Mouse (Mus musculus): ENCODE results near the gene Cacnb1. TPM values are rescaled to one million over a fixed set of nuclear protein-coding genes. Genes with fewer than 3 reads are reported as not detected.

The Cacnb1 gene
- polyA plus RNA-seq, 1 experiment from 2014 or later = 6.3 TPM

- ATAC-seq (replicated peaks; ENCODE audit: extremely low read depth, insufficient read depth, low FRiP score) = no peak
- Histone ChIP-seq H3K27ac (ENCODE audit: low read length) (no peak overlapping the region), H3K9ac (ENCODE audit: low read length) (no peak overlapping the region), H3K9me3 (replicated peaks; ENCODE audit: control insufficient read depth, low read length) (no peaks in the 10 kb centered on the region), H3K4me3 (ENCODE audit: low read length) (no peak overlapping the region), H3K4me1 (ENCODE audit: control insufficient read depth, insufficient read depth, low read length) (no peaks in the 10 kb centered on the region), H3K27me3 (ENCODE audit: control insufficient read depth, insufficient read depth, low read length) (0 out of 2 replicates have a peak, but pooled peaks cover 2% of the 10 kb centered on the region), H3K4me2 (ENCODE audit: low read depth, low read length) (no peak overlapping the region), H3K36me3 (ENCODE audit: control insufficient read depth, insufficient read depth) (no peaks in the 10 kb centered on the region)
- 60% methylated on average over 4 of the region's 4 CpGs for WGBS
These were observed 22.8 kb upstream of the Cacnb1 start for GRCm38 (mm10) chr11:98045596-98045995.

- no peak overlapping the region for H3K9ac ChIP-seq (ENCODE audit: low read length)
- H3K27ac ChIP-seq (ENCODE audit: low read length) = no peak overlapping the region
- H3K4me3 ChIP-seq (ENCODE audit: low read length) = no peak overlapping the region
- no peaks in the 10 kb centered on the region for H3K36me3 ChIP-seq (ENCODE audit: control insufficient read depth, insufficient read depth)
- WGBS = 50% methylated on average over 5 of the region's 5 CpGs
- no peaks in the 10 kb centered on the region for H3K4me1 ChIP-seq (ENCODE audit: control insufficient read depth, insufficient read depth, low read length)
- H3K4me2 ChIP-seq (ENCODE audit: low read depth, low read length) = no peak overlapping the region
- ATAC-seq (replicated peaks; ENCODE audit: extremely low read depth, insufficient read depth, low FRiP score) = no peak
- no peaks in the 10 kb centered on the region for H3K9me3 ChIP-seq (replicated peaks; ENCODE audit: control insufficient read depth, low read length)
- H3K27me3 ChIP-seq (ENCODE audit: control insufficient read depth, insufficient read depth, low read length) = no peaks in the 10 kb centered on the region
These were observed 21.2 kb upstream of the Cacnb1 start for GRCm38 (mm10) chr11:98044074-98044473.

DNA sequence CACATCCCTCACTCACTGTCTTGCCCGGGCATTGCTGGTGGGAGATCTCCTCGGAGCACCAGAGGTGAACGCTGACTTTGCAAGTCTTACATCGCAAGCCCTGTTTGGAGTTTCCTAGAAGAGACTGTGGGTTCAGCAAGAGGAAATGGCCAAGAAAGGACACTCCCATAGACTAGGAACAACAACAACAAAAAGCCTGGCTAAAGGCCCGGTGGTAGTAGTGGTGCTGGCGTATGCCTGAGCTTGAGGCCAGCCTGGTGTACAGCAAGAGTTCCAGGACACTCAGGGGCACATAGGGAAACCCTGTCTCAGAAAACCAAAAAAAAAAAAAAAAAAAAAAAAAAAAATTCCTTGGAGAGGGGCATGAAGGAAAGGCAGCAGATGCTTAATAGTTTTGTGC lies 19.9 kb upstream of the Cacnb1 start:
- 0 out of 2 replicates have a peak, but pooled peaks cover under 1% of the 10 kb centered on the region for H3K27me3 ChIP-seq (ENCODE audit: control insufficient read depth, insufficient read depth, low read length)
- 65% methylated on average over 6 of the region's 6 CpGs for WGBS
- 0 out of 2 replicates have a peak, but pooled peaks have one; percentile 9 for ATAC-seq (replicated peaks; ENCODE audit: extremely low read depth, insufficient read depth, low FRiP score)
- H3K9me3 ChIP-seq (replicated peaks; ENCODE audit: control insufficient read depth, low read length) = no peaks in the 10 kb centered on the region
- H3K36me3 ChIP-seq (ENCODE audit: control insufficient read depth, insufficient read depth) = no peaks in the 10 kb centered on the region
- no peak overlapping the region for H3K4me3 ChIP-seq (ENCODE audit: low read length)
- H3K4me2 ChIP-seq (ENCODE audit: low read depth, low read length) = no peak overlapping the region
- H3K9ac ChIP-seq (ENCODE audit: low read length) = no peak overlapping the region
- H3K27ac ChIP-seq (ENCODE audit: low read length) = no peak overlapping the region
- H3K4me1 ChIP-seq (ENCODE audit: control insufficient read depth, insufficient read depth, low read length) = no peaks in the 10 kb centered on the region

DNA sequence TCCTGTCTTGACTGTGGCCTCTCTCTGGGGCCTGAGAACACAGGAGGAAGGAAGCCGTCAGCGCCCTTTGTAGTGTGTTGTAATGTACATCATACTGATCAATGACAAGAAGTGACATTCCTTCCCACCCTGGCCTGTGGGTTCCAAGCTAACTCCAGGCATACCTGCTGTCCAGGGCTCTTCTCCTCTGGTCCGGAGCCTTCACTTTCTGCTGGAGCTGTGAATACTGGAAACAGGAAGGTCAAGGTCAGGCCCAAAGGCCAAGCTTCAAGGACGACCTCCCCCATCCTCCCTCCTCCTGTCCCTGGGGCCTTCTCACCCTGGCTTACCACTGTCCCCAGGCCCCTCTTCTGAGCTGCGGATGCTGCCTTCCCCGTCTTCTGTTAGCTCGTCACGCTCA lies 18.1 kb upstream of the Cacnb1 start:
- WGBS = 77% methylated on average over 8 of the region's 8 CpGs
- Histone ChIP-seq H3K27me3 (ENCODE audit: control insufficient read depth, insufficient read depth, low read length) (peaks cover 8% of the 10 kb centered on the region; the same call in 1 of the 2 replicates), H3K4me1 (ENCODE audit: control insufficient read depth, insufficient read depth, low read length) (peaks cover 4% of the 10 kb centered on the region), H3K9ac (ENCODE audit: low read length) (no peak overlapping the region), H3K4me3 (ENCODE audit: low read length) (no peak overlapping the region), H3K4me2 (ENCODE audit: low read depth, low read length) (no peak overlapping the region), H3K27ac (ENCODE audit: low read length) (no peak overlapping the region), H3K36me3 (ENCODE audit: control insufficient read depth, insufficient read depth) (no peaks in the 10 kb centered on the region), H3K9me3 (replicated peaks; ENCODE audit: control insufficient read depth, low read length) (no peaks in the 10 kb centered on the region)
- no peak for ATAC-seq (replicated peaks; ENCODE audit: extremely low read depth, insufficient read depth, low FRiP score)

DNA sequence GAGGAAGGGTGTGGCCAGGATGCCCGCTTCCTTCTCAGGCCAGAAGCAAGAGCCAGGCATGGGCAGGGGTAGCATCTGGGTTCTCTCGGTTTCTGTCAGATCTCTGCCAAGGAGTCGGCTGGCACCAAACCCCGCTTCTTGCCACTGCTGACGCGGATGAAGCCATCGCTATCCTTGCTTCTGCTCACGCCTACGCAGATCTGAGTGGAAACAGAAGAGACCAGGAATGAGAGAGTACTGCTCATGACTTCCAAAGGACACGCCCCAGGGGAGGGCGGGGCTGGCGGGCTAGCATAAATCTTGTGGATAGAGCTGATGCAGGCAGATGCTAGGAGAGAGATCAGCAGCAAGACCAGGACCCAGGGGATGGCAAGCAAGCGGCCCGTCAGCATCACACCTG lies 15.0 kb upstream of the Cacnb1 start:
- WGBS = 55% methylated on average over 14 of the region's 14 CpGs
- Histone ChIP-seq H3K9me3 (replicated peaks; ENCODE audit: control insufficient read depth, low read length) (no peaks in the 10 kb centered on the region), H3K36me3 (ENCODE audit: control insufficient read depth, insufficient read depth) (no peaks in the 10 kb centered on the region), H3K4me3 (ENCODE audit: low read length) (no peak overlapping the region), H3K27ac (ENCODE audit: low read length) (no peak overlapping the region), H3K27me3 (ENCODE audit: control insufficient read depth, insufficient read depth, low read length) (peaks cover 8% of the 10 kb centered on the region; the same call in 1 of the 2 replicates), H3K4me2 (ENCODE audit: low read depth, low read length) (no peak overlapping the region), H3K9ac (ENCODE audit: low read length) (no peak overlapping the region), H3K4me1 (ENCODE audit: control insufficient read depth, insufficient read depth, low read length) (peaks cover 10% of the 10 kb centered on the region)
- ATAC-seq (replicated peaks; ENCODE audit: extremely low read depth, insufficient read depth, low FRiP score) = no peak

DNA sequence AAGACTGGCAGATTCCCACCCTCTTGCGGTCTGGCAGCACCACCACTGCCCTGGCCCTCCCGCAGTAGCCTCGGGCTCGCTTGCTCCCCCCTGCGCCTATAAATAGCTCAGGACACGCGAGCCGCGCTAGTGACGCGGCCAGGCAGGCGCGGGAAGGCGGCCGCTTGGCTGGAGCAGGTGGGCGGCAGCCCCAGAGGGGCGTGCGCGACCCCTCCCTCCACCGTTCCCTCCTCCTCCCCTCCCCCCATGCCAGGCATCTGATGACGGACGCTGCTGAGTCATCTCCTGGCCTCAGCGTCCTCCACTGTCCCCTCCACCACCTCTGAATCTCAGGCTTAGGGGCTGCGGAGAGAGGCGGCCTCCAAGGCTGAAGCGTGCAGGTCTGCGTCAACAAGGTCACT lies 13.1 kb upstream of the Cacnb1 start:
- H3K27ac ChIP-seq (ENCODE audit: low read length) = no peak overlapping the region
- no peaks in the 10 kb centered on the region for H3K36me3 ChIP-seq (ENCODE audit: control insufficient read depth, insufficient read depth)
- under 1% methylated on average over 27 of the region's 27 CpGs for WGBS
- ATAC-seq (replicated peaks; ENCODE audit: extremely low read depth, insufficient read depth, low FRiP score) = peak; percentile 79
- peak overlapping the region; percentile 47 for H3K4me3 ChIP-seq (ENCODE audit: low read length)
- H3K9me3 ChIP-seq (replicated peaks; ENCODE audit: control insufficient read depth, low read length) = no peaks in the 10 kb centered on the region
- H3K4me2 ChIP-seq (ENCODE audit: low read depth, low read length) = peak overlapping the region; percentile 73
- H3K9ac ChIP-seq (ENCODE audit: low read length) = peak overlapping the region; percentile 63
- peaks cover 13% of the 10 kb centered on the region for H3K4me1 ChIP-seq (ENCODE audit: control insufficient read depth, insufficient read depth, low read length)
- H3K27me3 ChIP-seq (ENCODE audit: control insufficient read depth, insufficient read depth, low read length) = peaks cover 8% of the 10 kb centered on the region; the same call in 1 of the 2 replicates

GRCm38 (mm10) chr11:98034840-98035239 lies 12.0 kb upstream of the Cacnb1 start:
- Histone ChIP-seq H3K4me1 (ENCODE audit: control insufficient read depth, insufficient read depth, low read length) (peaks cover 13% of the 10 kb centered on the region), H3K9me3 (replicated peaks; ENCODE audit: control insufficient read depth, low read length) (no peaks in the 10 kb centered on the region), H3K36me3 (ENCODE audit: control insufficient read depth, insufficient read depth) (peaks cover 7% of the 10 kb centered on the region), H3K4me3 (ENCODE audit: low read length) (no peak overlapping the region), H3K27me3 (ENCODE audit: control insufficient read depth, insufficient read depth, low read length) (peaks cover 8% of the 10 kb centered on the region; the same call in 1 of the 2 replicates), H3K4me2 (ENCODE audit: low read depth, low read length) (no peak overlapping the region), H3K9ac (ENCODE audit: low read length) (no peak overlapping the region), H3K27ac (ENCODE audit: low read length) (no peak overlapping the region)
- WGBS = 52% methylated on average over 4 of the region's 4 CpGs
- no peak for ATAC-seq (replicated peaks; ENCODE audit: extremely low read depth, insufficient read depth, low FRiP score)

DNA sequence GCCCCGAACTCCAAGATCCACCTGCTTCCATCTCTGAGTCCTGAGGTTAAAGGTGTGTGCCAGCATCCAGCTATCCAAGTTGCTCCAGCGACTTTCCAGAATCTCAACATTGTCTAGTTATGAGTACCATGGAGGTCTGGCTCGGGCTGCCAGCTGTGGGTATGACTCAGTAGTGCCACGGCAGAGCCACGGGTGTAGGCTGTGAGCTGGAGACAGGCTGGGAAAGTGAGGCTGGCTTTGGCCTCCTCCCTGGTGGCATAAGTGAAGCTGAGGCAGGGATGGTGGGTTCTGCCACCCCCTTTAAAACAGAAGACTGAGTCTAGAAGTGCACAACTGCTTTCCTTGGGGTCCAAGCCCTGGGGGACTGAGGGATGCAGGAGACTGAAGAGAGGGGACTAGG lies 11.2 kb upstream of the Cacnb1 start:
- ATAC-seq (replicated peaks; ENCODE audit: extremely low read depth, insufficient read depth, low FRiP score) = no peak
- Histone ChIP-seq H3K4me2 (ENCODE audit: low read depth, low read length) (no peak overlapping the region), H3K9me3 (replicated peaks; ENCODE audit: control insufficient read depth, low read length) (no peaks in the 10 kb centered on the region), H3K36me3 (ENCODE audit: control insufficient read depth, insufficient read depth) (peaks cover 15% of the 10 kb centered on the region), H3K27me3 (ENCODE audit: control insufficient read depth, insufficient read depth, low read length) (peaks cover 8% of the 10 kb centered on the region; the same call in 1 of the 2 replicates), H3K9ac (ENCODE audit: low read length) (no peak overlapping the region), H3K4me3 (ENCODE audit: low read length) (no peak overlapping the region), H3K4me1 (ENCODE audit: control insufficient read depth, insufficient read depth, low read length) (peaks cover 13% of the 10 kb centered on the region), H3K27ac (ENCODE audit: low read length) (no peak overlapping the region)
- 79% methylated on average over 5 of the region's 5 CpGs for WGBS

- no peak overlapping the region for H3K27ac ChIP-seq (ENCODE audit: low read length)
- 6% methylated on average over 5 of the region's 5 CpGs for WGBS
These were observed 8.6 kb upstream of the Cacnb1 start for GRCm38 (mm10) chr11:98031443-98031770.

More at GRCm38 (mm10) chr11:98031443-98031770, 8.6 kb upstream of the Cacnb1 start:
- no peaks in the 10 kb centered on the region for H3K27me3 ChIP-seq (ENCODE audit: control insufficient read depth, insufficient read depth, low read length)
- no peak overlapping the region for H3K4me2 ChIP-seq (ENCODE audit: low read depth, low read length)
- peaks cover 15% of the 10 kb centered on the region for H3K4me1 ChIP-seq (ENCODE audit: control insufficient read depth, insufficient read depth, low read length)
- ATAC-seq (replicated peaks; ENCODE audit: extremely low read depth, insufficient read depth, low FRiP score) = no peak
- no peaks in the 10 kb centered on the region for H3K9me3 ChIP-seq (replicated peaks; ENCODE audit: control insufficient read depth, low read length)
- H3K36me3 ChIP-seq (ENCODE audit: control insufficient read depth, insufficient read depth) = peaks cover 23% of the 10 kb centered on the region
- H3K9ac ChIP-seq (ENCODE audit: low read length) = no peak overlapping the region
- H3K4me3 ChIP-seq (ENCODE audit: low read length) = no peak overlapping the region
